Mouse (Mus musculus) layer of hippocampus, adult 2 months (tissue): ENCODE data around the gene Pias1. TPM values are rescaled to one million over a fixed set of nuclear protein-coding genes. Genes with fewer than 3 reads are reported as not detected.
"Not testable (repeated sequence)": the region's sequence is repeated elsewhere in the genome, so short reads cannot be mapped to it uniquely, and the experiment has no call there.

ENCODE experiments used
- DNase-seq, 2 experiments: peaks; one replicate each; pipeline ENCODE4 v3.0.0; 2022; ENCODE audit warnings: low spot score in 2 of 2
- H3K27ac ChIP-seq: fragments of 200-600 bp; 2 replicates; pipeline ENCODE4 v1.8.1; 2022
- H3K4me3 ChIP-seq: fragments of 200-600 bp; 2 replicates; pipeline ENCODE4 v1.8.1; 2022; ENCODE audit warnings: mild to moderate bottlenecking
- CTCF ChIP-seq: fragments of 200-600 bp; conservative IDR thresholded peaks from 2 replicates; pipeline ENCODE4 v1.8.1; 2022; ENCODE audit warnings: antibody characterized with exemption, mild to moderate bottlenecking, moderate library complexity
- total RNA-seq, 2 experiments: library from RNA; stranded (reverse); gene quantifications; 2 replicates each; pipeline ENCODE4 v1.2.3; 2021

Gene Pias1
- total RNA-seq, 2 experiments from 2014 or later, result 67.4 to 71.8 TPM

- H3K4me3 ChIP-seq, result no peak overlapping the region
- no peak for DNase-seq
- H3K27ac ChIP-seq, result no peak overlapping the region
- TF ChIP-seq CTCF, result no peak
These were observed 117.0 kb downstream of the Pias1 start for GRCm38 (mm10) chr9:62870728-62871127.

DNA sequence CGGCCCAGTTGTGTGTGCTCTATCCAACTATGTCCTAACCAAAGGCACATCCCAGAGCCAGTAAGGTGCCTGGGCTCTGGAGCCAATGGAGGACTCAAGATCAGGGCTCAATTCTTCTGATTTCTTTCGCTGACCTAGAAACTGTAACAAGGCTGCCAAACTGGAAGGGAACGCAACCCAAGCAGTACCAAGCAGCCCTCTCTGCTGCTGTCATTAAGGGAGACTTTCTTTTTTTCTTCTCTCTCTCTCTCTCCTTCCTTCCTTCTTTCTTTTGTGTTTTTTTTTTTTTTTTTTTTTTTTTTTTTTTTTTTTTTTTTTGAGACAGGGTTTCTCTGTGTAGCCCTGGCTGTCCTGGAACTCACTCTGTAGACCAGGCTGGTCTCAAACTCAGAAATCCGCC lies 118.5 kb downstream of the Pias1 start:
- not testable (repeated sequence) for H3K4me3 ChIP-seq, DNase-seq, H3K27ac ChIP-seq

DNA sequence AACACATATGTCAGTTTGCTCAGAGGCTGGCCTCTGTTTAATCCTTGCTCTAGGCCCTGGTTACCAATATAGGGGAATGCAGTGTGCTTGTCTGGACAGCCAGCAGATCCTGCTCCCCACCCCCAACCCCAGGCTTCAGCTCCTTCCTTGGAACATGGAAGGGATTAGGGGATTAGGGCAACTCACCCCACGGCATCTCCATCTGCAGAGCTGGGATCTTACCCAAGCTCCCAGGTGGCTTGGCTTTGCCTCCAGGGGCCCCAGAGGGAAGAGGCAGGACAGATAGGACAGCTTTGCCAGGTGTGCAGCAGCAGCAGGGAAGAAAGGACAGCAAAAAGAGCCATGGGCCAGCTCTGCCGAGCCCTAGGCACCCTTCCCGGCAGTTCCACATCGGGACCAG lies 126.9 kb downstream of the Pias1 start:
- no peak for DNase-seq
- no peak overlapping the region for H3K4me3 ChIP-seq
- TF ChIP-seq CTCF, result no peak
- H3K27ac ChIP-seq, result no peak overlapping the region

GRCm38 (mm10) chr9:62860102-62860501 lies 127.6 kb downstream of the Pias1 start:
- not testable (repeated sequence) for H3K4me3 ChIP-seq, H3K27ac ChIP-seq, DNase-seq

GRCm38 (mm10) chr9:62858266-62859019 lies 129.3 kb downstream of the Pias1 start:
- no peak for TF ChIP-seq CTCF
- H3K4me3 ChIP-seq, result no peak overlapping the region
- DNase-seq, result no peak
- H3K27ac ChIP-seq, result no peak overlapping the region

GRCm38 (mm10) chr9:62857719-62858261 lies 129.9 kb downstream of the Pias1 start, which contains the start of gene Calml4:
TSS of gene Calml4 (plus strand) at chr9:62858080.
- no peak for DNase-seq
- no peak within 1 kb of the TSS for H3K27ac ChIP-seq

GRCm38 (mm10) chr9:62857216-62857615 lies 130.5 kb downstream of the Pias1 start:
- no peak for TF ChIP-seq CTCF
- no peak overlapping the region for H3K4me3 ChIP-seq
- no peak for DNase-seq
- H3K27ac ChIP-seq, result no peak overlapping the region

More at GRCm38 (mm10) chr9:62857719-62858261, 129.9 kb downstream of the Pias1 start, which contains the start of gene Calml4:
- H3K4me3 ChIP-seq, result no peak within 1 kb of the TSS
- TF ChIP-seq CTCF, result no peak

- Histone ChIP-seq H3K27ac (no peak overlapping the region), H3K4me3 (no peak overlapping the region)
- no peak for TF ChIP-seq CTCF
These were observed 133.2 kb downstream of the Pias1 start for GRCm38 (mm10) chr9:62854483-62854882.

DNA sequence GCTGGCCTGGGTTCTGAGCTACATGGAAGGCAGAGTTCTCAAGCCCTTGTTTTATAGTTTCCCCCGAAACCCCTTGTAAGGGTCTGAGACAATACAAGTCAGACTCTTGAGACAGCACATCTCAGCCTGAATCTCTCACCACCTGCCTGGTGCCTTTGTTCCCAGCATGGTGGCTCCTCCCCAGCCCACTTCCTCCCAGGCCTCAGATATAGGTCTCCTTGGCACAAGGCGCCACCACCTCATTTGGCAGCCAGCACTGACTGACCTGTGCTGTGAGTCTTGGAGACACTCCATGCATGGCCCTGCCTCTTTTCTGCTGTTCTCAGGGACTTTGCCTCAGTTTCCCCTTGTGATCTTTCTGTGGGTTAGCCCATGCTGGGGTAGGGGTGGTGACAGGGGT lies 136.2 kb downstream of the Pias1 start:
- Histone ChIP-seq H3K4me3 (no peak overlapping the region), H3K27ac (no peak overlapping the region)
- no peak for DNase-seq
- TF ChIP-seq CTCF, result no peak

More at GRCm38 (mm10) chr9:62854483-62854882, 133.2 kb downstream of the Pias1 start:
- DNase-seq, result no peak

GRCm38 (mm10) chr9:62848641-62849040 lies 139.1 kb downstream of the Pias1 start:
- DNase-seq, result no peak

GRCm38 (mm10) chr9:62847694-62848093 lies 140.0 kb downstream of the Pias1 start:
- peak; percentile 84 to 96 for DNase-seq
- peak; percentile 100 for TF ChIP-seq CTCF
- Histone ChIP-seq H3K27ac (peak overlapping the region; percentile 79), H3K4me3 (peak overlapping the region; percentile 15; the same call in 1 of the 2 replicates)

More at GRCm38 (mm10) chr9:62848641-62849040, 139.1 kb downstream of the Pias1 start:
- Histone ChIP-seq H3K4me3 (no peak overlapping the region), H3K27ac (no peak overlapping the region)
- no peak for TF ChIP-seq CTCF

GRCm38 (mm10) chr9:62844461-62844860 lies 143.3 kb downstream of the Pias1 start:
- no peak for TF ChIP-seq CTCF
- Histone ChIP-seq H3K4me3 (no peak overlapping the region), H3K27ac (no peak overlapping the region)
- DNase-seq, result no peak

DNA sequence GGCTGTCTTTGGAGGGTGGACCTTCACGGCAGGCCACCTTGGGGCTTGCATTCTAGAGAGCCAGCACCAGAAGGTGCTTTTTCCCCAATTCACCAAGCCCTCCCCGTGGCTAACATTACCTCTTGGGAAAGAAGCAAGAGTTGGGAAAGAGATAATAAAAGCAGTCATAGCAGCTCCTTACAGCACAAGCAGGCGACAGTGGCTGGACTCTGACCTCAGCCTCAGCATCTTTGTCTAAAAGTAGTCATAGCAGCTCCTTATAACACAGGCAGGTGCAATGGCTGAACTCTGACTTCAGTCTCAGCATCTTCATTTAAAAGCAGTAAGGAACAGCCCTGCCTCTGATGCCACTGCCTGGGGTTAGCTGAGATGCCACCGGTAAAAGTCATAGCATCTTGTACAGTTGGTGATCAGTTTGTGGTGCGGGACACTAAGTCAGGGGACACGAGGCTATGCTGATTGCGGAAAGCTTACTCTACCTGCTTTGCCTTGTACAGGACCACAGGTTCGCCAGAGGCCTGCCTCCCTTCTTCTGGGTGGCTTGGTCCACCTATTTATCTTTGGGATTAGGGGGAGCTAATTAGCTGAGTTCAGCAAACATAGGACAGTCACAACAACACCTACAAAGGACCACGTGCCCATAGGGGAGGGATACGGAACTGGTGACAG lies 144.2 kb downstream of the Pias1 start:
- no peak overlapping the region for H3K27ac ChIP-seq
- DNase-seq, result no peak
- no peak overlapping the region for H3K4me3 ChIP-seq
- no peak for TF ChIP-seq CTCF
